Mouse (Mus musculus): ENCODE measurements around the gene Ccdc182. TPM values are rescaled to one million over a fixed set of nuclear protein-coding genes. Genes with fewer than 3 reads are reported as not detected.

Gene Ccdc182
- polyA plus RNA-seq, 1 experiment, result not detected

DNA sequence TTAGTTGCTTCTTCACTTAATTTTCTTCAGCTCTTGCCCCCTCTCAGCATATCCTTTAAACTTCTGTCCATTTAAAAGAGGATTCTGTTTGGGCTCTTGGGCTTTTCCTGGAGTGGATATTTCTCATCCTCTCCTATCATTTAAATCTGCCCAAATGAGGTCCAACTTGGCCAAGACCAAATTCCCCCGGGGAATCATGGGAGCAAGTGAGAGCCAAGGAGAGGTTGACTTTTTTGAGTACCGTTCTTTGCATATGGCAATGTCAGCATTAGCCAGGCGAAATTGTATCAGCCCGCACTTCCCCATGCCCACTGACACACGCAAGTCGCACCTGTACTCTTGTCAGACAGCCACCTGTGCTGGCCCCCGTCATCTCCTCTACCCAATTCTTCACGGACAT, 37.9 kb downstream of the Ccdc182 start:
- Histone ChIP-seq H3K4me3 (ENCODE audit: insufficient read depth, low read depth, low read length) (no peak overlapping the region), H3K4me1 (ENCODE audit: control insufficient read depth, insufficient read depth, low read length) (peaks cover 13% of the 10 kb centered on the region), H3K27ac (ENCODE audit: insufficient read depth, low read depth, low read length) (no peak overlapping the region)
- TF ChIP-seq POLR2A (IDR thresholded peaks at IDR 0.05; ENCODE audit: insufficient read depth, low read depth, low read length) (no peak), CTCF (IDR thresholded peaks at IDR 0.05; ENCODE audit: insufficient read depth, low read depth, low read length) (no peak)
- 94% methylated on average over 8 of the region's 8 CpGs for WGBS

- TF ChIP-seq CTCF (IDR thresholded peaks at IDR 0.05; ENCODE audit: insufficient read depth, low read depth, low read length) (no peak), POLR2A (IDR thresholded peaks at IDR 0.05; ENCODE audit: insufficient read depth, low read depth, low read length) (no peak)
- H3K4me1 ChIP-seq (ENCODE audit: control insufficient read depth, insufficient read depth, low read length), result peaks cover 9% of the 10 kb centered on the region
- WGBS, result 88% methylated on average over 8 of the region's 8 CpGs
These were observed 38.6 kb downstream of the Ccdc182 start for GRCm38 (mm10) chr11:88332309-88332934.

DNA sequence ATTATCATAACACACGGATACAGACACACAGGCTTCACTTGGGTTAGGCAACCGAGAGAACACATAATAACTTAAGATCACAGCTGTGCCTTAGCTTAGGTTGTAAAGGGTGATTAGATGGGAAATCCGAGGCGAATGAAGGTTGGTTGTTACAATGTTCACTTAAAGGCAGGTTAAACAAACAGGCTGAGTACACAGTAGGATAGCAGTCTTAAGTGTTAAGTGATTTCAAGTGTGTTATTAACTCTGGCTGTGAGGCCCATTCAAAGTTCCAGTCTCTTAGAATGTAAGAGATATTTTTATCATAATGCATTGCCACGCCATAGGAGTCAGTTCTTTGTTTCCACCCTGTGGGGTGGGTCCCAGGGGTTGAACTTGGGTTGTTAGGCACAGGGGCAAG, 41.0 kb downstream of the Ccdc182 start:
- Histone ChIP-seq H3K4me1 (ENCODE audit: control insufficient read depth, insufficient read depth, low read length) (peaks cover 9% of the 10 kb centered on the region), H3K27ac (ENCODE audit: insufficient read depth, low read depth, low read length) (no peak overlapping the region), H3K4me3 (ENCODE audit: insufficient read depth, low read depth, low read length) (no peak overlapping the region)
- WGBS, result 40% methylated on average over 5 of the region's 5 CpGs
- TF ChIP-seq POLR2A (IDR thresholded peaks at IDR 0.05; ENCODE audit: insufficient read depth, low read depth, low read length), result no peak
- TF ChIP-seq CTCF (IDR thresholded peaks at IDR 0.05; ENCODE audit: insufficient read depth, low read depth, low read length), result no peak

More at GRCm38 (mm10) chr11:88332309-88332934, 38.6 kb downstream of the Ccdc182 start:
- H3K4me3 ChIP-seq (ENCODE audit: insufficient read depth, low read depth, low read length), result no peak overlapping the region
- H3K27ac ChIP-seq (ENCODE audit: insufficient read depth, low read depth, low read length), result no peak overlapping the region

GRCm38 (mm10) chr11:88337926-88338325, 44.1 kb downstream of the Ccdc182 start:
- 98% methylated on average over 3 of the region's 3 CpGs for WGBS
- no peak overlapping the region for H3K4me3 ChIP-seq (ENCODE audit: insufficient read depth, low read depth, low read length)
- peaks cover 2% of the 10 kb centered on the region; the same call in 1 of the 2 replicates for H3K4me1 ChIP-seq (ENCODE audit: control insufficient read depth, insufficient read depth, low read length)
- H3K27ac ChIP-seq (ENCODE audit: insufficient read depth, low read depth, low read length), result no peak overlapping the region
- TF ChIP-seq CTCF (IDR thresholded peaks at IDR 0.05; ENCODE audit: insufficient read depth, low read depth, low read length), result no peak
- TF ChIP-seq POLR2A (IDR thresholded peaks at IDR 0.05; ENCODE audit: insufficient read depth, low read depth, low read length), result no peak

Other genes with a start within 250 kb of the Ccdc182 start
- 341 and 667 TPM in 2 replicates for gene Srsf1, start 246.7 kb upstream of the Ccdc182 start, polyA plus RNA-seq (2012; ENCODE audit: insufficient read depth, insufficient read length, low replicate concordance, missing spikeins)
- gene Vezf1, start 225.8 kb upstream of the Ccdc182 start, polyA plus RNA-seq (2012; ENCODE audit: insufficient read depth, insufficient read length, low replicate concordance, missing spikeins), result not detected in 2 replicates
- not detected in 2 replicates for gene Cuedc1, start 196.0 kb upstream of the Ccdc182 start, polyA plus RNA-seq (2012; ENCODE audit: insufficient read depth, insufficient read length, low replicate concordance, missing spikeins)
- not detected in 2 replicates for gene Mrps23, start 89.7 kb upstream of the Ccdc182 start, polyA plus RNA-seq (2012; ENCODE audit: insufficient read depth, insufficient read length, low replicate concordance, missing spikeins)

Data from olfactory bulb, adult 2 months (tissue).